Mouse (Mus musculus): ENCODE results near the gene Tshb.

DNA sequence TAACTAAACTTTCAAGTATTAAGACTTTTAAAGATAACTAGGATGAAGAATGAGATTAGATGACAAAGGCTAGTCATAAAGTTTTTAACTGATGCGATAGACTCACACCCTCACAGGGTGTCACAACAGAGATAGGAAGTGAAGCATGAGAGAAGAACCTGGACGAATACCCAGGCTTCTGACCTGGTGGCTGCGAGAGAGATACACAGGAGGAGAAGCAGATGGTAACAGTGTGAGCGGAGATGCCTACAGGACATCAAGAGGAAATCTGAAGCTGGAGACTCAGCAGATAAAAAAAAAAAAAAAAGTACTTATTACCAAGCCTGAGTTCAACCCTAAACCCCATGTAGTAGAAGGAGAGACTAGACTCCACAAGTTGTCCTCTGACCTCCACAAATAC lies 9.5 kb downstream of the Tshb start:
- no peak for TF ChIP-seq CTCF (IDR thresholded peaks at IDR 0.05; ENCODE audit: borderline replicate concordance, insufficient read depth, low read length)
- TF ChIP-seq POLR2A (IDR thresholded peaks at IDR 0.05; ENCODE audit: low read depth, low read length), result no peak
